Mouse (Mus musculus): ENCODE results near the gene Vangl1. TPM values are rescaled to one million over a fixed set of nuclear protein-coding genes. Genes with fewer than 3 reads are reported as not detected.

The Vangl1 gene
- total RNA-seq, 2 experiments from 2014 or later = 4.2 to 5.7 TPM

GRCm38 (mm10) chr3:102122046-102122445, 82.4 kb downstream of the Vangl1 start:
- no peak for DNase-seq (ENCODE audit: low spot score in 2 of 2)
- intact Hi-C loops (cut with DNase I) = no loop called here

DNA sequence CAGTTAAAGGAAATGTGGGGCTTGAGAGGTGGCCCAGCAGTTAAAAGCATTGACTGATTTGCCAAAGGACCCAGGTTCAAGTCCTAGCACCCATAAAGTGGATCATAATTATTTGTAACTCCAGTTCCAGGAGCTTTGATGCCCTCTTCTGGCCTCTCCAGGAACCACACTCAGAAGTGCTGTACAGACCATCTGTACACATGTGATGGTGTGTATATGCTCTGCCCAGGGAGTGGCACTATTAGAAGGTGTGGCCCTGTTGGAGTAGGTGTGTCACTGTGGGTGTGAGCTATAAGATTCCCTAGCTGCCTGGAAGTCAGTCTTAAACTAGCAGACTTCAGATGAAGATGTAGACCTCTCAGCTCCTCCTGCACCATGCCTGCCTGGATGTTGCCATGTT, 83.5 kb downstream of the Vangl1 start:
- DNase-seq (ENCODE audit: low spot score in 2 of 2) = no peak
- intact Hi-C loops (cut with DNase I) = no loop called here

GRCm38 (mm10) chr3:102111979-102112599, 92.4 kb downstream of the Vangl1 start:
- intact Hi-C loops (cut with DNase I) = no loop called here
- DNase-seq (ENCODE audit: low spot score in 2 of 2) = no peak

- no peak for DNase-seq (ENCODE audit: low spot score in 2 of 2)
- intact Hi-C loops (cut with DNase I) = no loop called here
Measured at GRCm38 (mm10) chr3:102108201-102108600, 96.3 kb downstream of the Vangl1 start.

DNA sequence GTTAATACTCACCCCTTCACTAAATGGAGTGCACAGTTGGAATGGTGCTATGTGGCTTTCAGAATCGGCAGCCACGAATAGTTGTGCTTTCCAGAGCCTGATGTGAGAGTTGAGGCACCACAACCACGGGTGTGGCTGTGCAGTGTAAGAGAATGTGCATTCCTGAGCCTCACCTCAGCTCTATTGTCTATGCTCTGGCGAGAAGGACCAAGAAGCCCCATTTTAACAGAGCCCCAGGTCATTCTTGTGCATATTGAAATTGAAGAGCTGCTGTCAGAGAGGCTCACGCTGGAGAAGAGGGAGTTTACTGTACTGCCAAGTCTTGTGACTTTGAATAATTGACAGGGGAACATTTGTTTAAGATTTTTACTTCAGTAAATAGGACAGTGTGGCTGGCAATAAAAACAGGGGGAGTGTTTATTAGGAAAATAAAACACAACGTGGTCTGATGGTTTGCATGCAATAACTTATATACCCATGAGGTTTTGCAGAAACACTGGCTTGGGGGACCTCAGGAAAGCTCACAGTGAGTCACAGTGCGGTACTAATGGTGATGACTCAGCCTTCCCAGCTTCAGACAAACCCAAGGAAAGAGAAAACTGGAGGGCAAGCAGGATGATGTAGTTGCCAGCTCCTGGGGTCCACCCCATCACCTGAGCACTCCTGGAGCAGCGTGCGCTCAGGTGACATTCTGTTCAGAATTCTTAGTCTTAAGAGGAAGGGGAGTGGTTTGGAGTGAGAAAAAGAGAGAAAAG, 100.5 kb downstream of the Vangl1 start:
- no peak for DNase-seq (ENCODE audit: low spot score in 2 of 2)
- intact Hi-C loops (cut with DNase I) = no loop called here

Other genes with a start within 250 kb of the Vangl1 start
- under 1 TPM; 0.18 to 0.27 TPM for gene Nhlh2, start 194.6 kb downstream of the Vangl1 start, total RNA-seq (2021)
- 1 to 10 TPM; 1.3 to 1.4 TPM for gene Casq2, start 118.3 kb downstream of the Vangl1 start, total RNA-seq (2021)

Data from left cerebral cortex, postnatal 25 days (tissue).